Mouse (Mus musculus) 416B (cell line): ENCODE data around the gene Magi1.

Source experiments
- DNase-seq: peaks from one replicate; pipeline ENCODE4 v3.0.0; 2011; ENCODE audit warnings: low read depth

Gene Magi1

GRCm38 (mm10) chr6:93979241-93979640 lies 304.5 kb downstream of the Magi1 start:
- no peak for DNase-seq

DNA sequence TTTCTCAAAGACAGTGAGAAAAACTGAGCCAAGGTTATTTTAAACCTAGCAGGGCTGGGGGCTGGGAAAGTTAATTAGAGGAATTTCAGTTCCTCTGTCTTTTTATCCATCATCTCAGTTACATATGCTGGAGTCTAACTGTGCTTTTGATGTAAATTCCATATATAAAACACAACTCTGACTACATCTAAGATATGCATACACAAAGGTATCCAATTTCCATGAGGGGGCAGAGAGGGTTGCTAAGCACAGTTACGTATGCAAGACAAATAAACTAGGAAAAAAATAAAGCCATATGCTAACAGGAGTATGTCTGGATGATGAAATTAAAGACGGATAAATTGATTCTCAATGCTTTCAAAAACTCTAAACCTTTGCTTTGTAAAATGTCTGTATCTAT lies 315.0 kb downstream of the Magi1 start:
- no peak for DNase-seq

DNA sequence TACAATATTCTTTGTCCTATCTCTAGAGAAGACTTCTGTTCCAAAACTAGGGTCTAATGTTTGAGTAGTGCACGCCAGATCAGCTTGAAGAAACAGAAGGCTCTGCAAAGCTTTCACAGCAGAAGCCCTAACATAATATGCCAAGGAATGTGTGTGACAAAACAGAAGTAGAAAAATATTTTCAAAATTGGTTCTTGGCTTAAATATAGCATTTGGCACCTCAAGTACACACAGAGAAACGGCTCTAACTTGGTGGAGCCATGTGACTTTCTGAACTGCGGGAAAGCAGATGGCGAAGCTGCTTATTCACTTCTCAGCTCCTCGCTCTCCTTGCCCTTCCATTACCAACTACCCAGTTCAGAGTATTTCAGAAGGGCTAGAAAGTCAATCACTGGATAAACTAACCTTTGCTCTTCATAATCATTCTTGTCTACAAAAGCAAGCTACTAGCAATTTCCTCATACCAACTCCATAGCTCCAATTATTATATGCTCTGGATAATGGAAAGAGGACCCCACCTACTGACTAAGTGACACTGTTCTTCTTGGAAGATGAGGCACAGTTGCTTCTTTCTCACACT lies 320.9 kb downstream of the Magi1 start:
- no peak for DNase-seq

DNA sequence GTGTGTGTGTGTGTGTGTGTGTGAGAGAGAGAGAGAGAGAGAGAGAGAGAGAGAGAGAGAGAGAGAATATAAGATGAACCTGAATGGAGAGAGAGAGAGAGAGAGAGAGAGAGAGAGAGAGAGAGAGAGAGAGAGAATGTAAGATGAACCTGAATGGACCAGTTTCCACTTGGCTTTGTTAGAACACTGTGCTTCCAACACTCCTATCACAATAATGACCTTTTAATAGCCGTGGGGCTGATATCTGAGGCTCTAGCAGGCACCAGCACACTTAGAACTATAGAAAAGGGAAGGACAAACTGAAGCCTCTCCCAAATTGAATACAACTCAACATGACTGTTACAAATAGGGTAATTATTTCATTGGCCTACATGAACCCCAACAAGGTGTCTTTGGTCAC lies 321.9 kb downstream of the Magi1 start:
- DNase-seq: no peak

GRCm38 (mm10) chr6:93957172-93957571 lies 326.5 kb downstream of the Magi1 start:
- DNase-seq: no peak

- DNase-seq: no peak
Measured at GRCm38 (mm10) chr6:93946612-93947011, 337.1 kb downstream of the Magi1 start.

- DNase-seq: no peak
Measured at GRCm38 (mm10) chr6:93936359-93936758, 347.4 kb downstream of the Magi1 start.

DNA sequence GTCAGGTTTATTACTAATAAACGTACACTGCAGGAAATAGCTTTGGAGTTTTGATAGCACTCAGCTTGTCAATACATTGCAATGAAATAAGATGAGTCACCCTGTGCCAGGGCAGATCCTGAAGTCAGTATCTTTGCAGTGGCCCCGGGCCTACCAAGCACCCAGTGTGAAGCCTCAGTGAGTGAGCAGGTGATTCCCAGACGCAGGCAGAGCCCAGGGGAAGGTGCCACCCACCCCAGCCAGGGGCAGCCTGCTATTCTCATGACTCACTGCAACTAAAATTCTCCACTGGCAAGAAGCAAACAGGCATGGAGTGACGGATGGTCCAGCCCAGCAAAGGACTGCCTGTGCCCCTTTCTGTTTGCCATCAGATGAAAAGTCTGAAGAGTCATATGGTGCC lies 347.9 kb downstream of the Magi1 start:
- DNase-seq: no peak

DNA sequence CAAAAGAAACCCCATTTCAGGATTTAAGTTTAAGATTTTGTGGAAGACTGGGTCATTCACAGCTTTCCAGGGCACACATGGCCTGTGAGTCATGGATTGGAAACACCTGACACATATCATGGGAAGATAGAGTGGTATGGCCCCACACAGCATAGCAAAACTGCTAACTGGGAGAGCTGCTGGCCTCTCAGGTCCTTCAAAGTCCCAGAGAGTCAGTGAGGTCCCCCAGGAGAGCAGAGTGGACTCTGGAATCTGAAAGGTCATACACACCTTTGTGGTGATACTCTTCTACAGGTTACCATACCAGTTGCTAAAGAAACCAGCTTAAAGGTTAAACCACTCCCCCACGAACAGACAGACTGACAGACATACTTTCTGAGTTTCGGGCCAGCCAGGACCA lies 349.0 kb downstream of the Magi1 start:
- DNase-seq: no peak

- DNase-seq: no peak
Measured at GRCm38 (mm10) chr6:93924568-93924967, 359.1 kb downstream of the Magi1 start.

DNA sequence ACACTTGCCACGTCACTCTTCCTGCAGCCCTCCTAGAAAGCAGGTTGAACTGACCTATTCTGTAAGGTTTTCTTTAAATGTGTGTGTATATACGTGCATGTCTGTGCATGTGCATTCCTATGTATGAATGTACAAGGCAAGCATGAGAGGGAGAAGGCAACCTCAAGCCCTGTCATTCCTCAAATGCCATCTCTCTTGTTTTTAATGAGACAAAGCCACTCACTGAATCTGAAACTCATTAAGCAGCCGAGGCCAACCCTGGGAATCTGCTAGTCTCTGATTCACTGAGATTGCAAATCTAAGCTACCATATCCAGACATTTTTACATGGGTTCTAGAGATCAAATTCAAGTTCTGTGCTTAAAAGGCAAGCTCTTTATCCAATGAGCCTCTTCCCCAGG lies 359.7 kb downstream of the Magi1 start:
- DNase-seq: no peak

DNA sequence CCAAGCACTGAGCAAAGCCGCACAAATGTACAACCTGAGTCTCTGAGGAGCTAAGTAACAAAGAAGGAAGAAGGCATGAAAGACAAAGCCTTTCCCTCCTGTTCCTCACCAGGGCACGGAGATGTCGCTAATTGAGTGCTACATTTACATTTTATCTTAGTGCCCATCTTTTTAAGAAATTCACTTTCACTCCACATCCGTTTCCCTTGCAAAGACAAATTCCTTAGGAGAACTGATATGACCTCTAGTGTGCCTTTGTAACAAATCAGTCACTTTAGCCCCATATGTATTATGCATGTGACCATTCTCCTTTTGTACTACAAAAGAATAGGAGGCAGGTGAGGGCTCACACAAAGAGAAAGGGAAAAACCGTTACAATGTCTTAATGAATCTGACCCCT lies 360.4 kb downstream of the Magi1 start:
- no peak for DNase-seq

- no peak for DNase-seq
Measured at GRCm38 (mm10) chr6:93922931-93923330, 360.8 kb downstream of the Magi1 start.

DNA sequence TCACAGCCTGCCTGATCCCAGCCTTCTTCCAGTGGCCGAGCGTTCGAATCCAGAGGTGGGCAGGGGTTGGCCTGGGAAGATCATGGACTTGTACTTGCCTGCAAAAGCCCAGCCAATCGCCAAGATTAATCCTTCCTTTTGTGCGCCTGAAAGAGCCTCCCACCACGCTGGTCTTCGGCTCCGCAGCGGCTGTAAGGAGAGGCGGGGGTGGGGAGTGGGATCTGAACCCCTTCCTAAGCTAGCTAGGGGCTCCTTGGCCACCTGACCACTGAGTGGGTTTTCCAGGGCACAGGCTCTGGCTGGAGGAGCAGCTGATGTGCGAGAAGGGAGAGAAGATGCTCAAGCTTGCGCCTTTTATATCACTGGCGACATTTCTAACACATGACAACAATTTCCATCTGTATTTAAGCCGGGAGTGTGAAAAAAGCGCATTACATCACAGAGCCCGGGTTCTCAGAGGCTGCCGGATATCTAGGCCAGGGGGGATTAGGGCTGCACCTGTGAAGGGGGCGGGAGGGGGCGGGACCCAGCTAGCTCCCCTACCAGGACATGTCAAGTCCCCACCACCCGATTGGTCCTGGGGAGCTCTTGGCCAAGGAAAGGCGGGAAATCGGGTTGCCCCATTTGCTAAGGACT lies 370.4 kb downstream of the Magi1 start:
- DNase-seq: no peak

- DNase-seq: no peak
Measured at GRCm38 (mm10) chr6:93912582-93913225, 371.0 kb downstream of the Magi1 start.

DNA sequence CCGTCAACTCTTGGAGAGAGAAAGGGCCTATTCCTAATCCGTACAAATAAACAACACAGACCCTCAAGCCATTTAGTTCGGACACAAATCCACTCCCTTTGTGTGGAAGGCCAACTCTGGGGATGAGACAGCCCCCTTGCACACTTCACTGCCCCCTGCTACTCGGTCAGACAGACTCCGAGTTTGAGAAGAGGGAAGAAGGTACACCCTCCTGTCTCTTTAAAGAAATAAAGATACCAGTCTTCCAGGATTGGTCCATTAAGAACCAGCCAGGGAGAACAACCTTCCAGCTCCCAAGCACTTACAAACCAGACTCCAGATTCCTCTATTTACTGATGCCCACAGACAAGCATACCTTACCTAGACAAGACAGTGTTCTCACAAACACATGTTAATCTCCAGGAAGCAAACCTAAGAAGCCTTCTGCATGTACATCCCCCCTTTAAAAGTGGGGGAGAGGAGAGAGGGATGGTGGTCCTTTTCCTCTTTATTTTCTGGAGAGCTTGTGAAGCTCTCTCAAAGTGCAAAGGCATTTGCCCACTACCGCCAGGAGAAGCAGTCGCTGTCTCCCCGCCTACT lies 371.6 kb downstream of the Magi1 start:
- no peak for DNase-seq

- DNase-seq: no peak
Measured at GRCm38 (mm10) chr6:93911420-93911819, 372.3 kb downstream of the Magi1 start.

GRCm38 (mm10) chr6:93909976-93910375 lies 373.7 kb downstream of the Magi1 start:
- no peak for DNase-seq

- DNase-seq: no peak
Measured at GRCm38 (mm10) chr6:93904987-93905386, 378.7 kb downstream of the Magi1 start.

DNA sequence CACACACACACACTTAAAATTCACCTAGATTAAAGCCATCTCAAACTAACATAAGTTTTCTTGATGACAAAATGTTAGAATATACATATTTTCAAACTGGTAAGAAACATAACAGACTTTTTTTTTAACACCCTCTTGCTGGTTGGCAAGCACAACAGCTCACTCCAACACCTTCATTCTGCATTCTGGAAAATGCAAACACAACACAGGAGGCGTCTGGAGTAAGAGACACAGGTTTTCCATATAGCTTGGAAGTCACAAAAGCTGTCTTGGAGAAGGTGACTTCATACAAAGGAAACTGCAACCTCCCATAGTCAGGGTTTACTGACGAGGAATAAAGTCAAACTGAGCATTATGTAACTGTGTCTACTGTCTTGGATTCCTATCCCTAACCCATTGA lies 381.5 kb downstream of the Magi1 start:
- no peak for DNase-seq

- DNase-seq: no peak
Measured at GRCm38 (mm10) chr6:93901408-93901807, 382.3 kb downstream of the Magi1 start.

DNA sequence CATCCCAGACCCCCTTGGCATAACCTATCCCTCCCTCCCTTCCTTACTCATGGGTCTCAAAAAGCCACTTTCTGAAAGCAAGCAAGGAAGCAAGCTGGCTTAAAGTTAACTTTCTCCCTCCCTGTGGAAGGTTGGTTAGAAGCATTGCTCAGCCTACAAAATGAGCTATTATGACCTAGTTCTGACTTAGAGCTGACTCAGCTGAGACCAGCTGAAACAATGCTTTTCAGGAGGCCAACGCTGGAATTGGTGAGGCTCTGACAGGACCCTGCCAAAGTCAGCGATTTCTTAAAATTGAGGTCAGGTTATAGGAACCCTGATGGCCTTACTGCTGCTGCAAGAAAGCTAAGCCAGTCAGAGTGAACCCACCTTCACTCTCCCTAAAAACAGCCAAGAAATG lies 386.2 kb downstream of the Magi1 start:
- no peak for DNase-seq

- DNase-seq: no peak
Measured at GRCm38 (mm10) chr6:93895721-93896120, 388.0 kb downstream of the Magi1 start.
